Mouse (Mus musculus) cerebellum, adult 2 months (tissue): ENCODE data around the gene Cd38. TPM values are rescaled to one million over a fixed set of nuclear protein-coding genes. Genes with fewer than 3 reads are reported as not detected.

ENCODE experiments used
- DNase-seq, 2 experiments: peaks; one replicate each; pipeline ENCODE4 v3.0.0; 2021
- H3K27ac ChIP-seq: fragments of 200-500 bp; 2 replicates; pipeline ENCODE4 v1.5.1; 2012; ENCODE audit warnings: low read length, control low read depth, inconsistent platforms; ENCODE audit not compliant: insufficient read depth
- H3K27me3 ChIP-seq: fragments of 200-500 bp; 2 replicates; pipeline ENCODE4 v1.6.1; 2012; ENCODE audit warnings: inconsistent platforms, mild to moderate bottlenecking, low read length, moderate library complexity; ENCODE audit not compliant: control insufficient read depth, insufficient read depth
- H3K4me1 ChIP-seq: fragments of 200-500 bp; 2 replicates; pipeline ENCODE4 v1.6.1; 2011; ENCODE audit warnings: low read length; ENCODE audit not compliant: control insufficient read depth, insufficient read depth
- H3K4me3 ChIP-seq: fragments of 200-500 bp; replicated peaks from 2 replicates; pipeline ENCODE3; 2011; ENCODE audit warnings: mild to moderate bottlenecking, low read depth, low read length, control low read depth; ENCODE audit not compliant: insufficient read depth
- CTCF ChIP-seq: fragments of 200-500 bp; IDR thresholded peaks from 2 replicates; pipeline ENCODE4 v1.5.1; 2011; ENCODE audit warnings: low read depth, mild to moderate bottlenecking, control low read depth, low read length, moderate library complexity, borderline replicate concordance; ENCODE audit not compliant: insufficient read depth
- POLR2A ChIP-seq: fragments of 200-500 bp; IDR thresholded peaks from 2 replicates; pipeline ENCODE4 v1.6.1; 2011; ENCODE audit warnings: low read length, control low read depth, borderline replicate concordance; ENCODE audit not compliant: insufficient read depth
- WGBS: fragments of 180-500 bp; shearing (Covaris S2); methylation state at CpG from one replicate; pipeline ENCODE4 v1.1.7; 2018; 5-methylcytosine and 5-hydroxymethylcytosine counted together
- polyA plus RNA-seq: library from polyadenylated mRNA; depleted of rRNA; stranded (reverse); fragments of >200 nt; gene quantifications from 2 replicates; pipeline ENCODE4 v1.2.3, GENCODE M21; 2012

Gene Cd38
- polyA plus RNA-seq, 1 experiment, result 14.6 TPM

DNA sequence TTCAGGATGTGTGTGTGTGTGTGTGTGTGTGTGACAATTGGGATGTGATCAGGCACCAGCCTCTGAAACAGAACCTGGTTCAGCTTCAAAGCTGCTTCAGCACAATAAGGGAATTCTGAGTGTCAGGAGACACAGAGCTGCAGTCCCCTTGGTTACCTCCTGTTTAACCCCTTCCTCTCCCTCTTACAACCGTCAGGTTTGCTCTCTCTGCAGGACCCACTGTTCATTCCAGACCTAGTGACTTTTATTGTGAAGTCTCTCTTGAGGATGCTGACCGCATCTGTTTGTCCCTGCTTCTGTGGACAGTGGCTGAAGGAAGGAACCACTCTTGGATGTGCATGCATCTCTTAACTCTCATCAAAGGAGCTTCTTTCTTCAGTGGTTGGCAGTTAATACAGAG is 22.1 kb upstream of the Cd38 start:
- no peak for TF ChIP-seq POLR2A
- TF ChIP-seq CTCF, result no peak
- no peaks in the 10 kb centered on the region for H3K4me1 ChIP-seq
- no peak overlapping the region for H3K27ac ChIP-seq
- no peak for DNase-seq
- H3K27me3 ChIP-seq, result no peaks in the 10 kb centered on the region
- H3K4me3 ChIP-seq, result no peak overlapping the region
- 34% methylated on average over 2 of the region's 2 CpGs for WGBS

GRCm38 (mm10) chr5:43847555-43847954 is 20.8 kb upstream of the Cd38 start:
- no peak overlapping the region for H3K27ac ChIP-seq
- no peak for DNase-seq
- no peak overlapping the region for H3K4me3 ChIP-seq
- TF ChIP-seq POLR2A (no peak), CTCF (no peak)
- H3K4me1 ChIP-seq, result no peaks in the 10 kb centered on the region
- H3K27me3 ChIP-seq, result no peaks in the 10 kb centered on the region

DNA sequence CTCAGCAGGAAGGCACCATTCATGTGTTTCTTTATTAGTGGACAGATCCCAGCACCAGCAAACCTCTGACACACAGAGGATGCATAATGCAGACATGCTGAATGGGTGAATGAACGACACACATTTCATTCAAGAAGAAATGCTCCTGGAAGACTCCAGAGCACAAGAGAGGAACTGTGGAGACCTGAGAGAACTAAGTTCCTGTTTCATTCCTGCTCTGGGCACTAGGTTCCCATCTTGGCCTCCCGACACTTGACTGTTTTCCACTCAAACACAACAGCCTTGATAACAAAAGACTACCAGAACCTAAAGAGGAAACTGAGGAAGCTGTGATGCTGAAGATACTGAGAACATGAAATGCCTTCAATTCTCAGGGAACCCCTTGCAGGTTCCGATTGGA is 20.1 kb upstream of the Cd38 start:
- no peak for DNase-seq
- Histone ChIP-seq H3K27ac (no peak overlapping the region), H3K4me3 (no peak overlapping the region), H3K4me1 (no peaks in the 10 kb centered on the region), H3K27me3 (no peaks in the 10 kb centered on the region)
- TF ChIP-seq CTCF (no peak), POLR2A (no peak)
- 90% methylated on average over 3 of the region's 3 CpGs for WGBS

DNA sequence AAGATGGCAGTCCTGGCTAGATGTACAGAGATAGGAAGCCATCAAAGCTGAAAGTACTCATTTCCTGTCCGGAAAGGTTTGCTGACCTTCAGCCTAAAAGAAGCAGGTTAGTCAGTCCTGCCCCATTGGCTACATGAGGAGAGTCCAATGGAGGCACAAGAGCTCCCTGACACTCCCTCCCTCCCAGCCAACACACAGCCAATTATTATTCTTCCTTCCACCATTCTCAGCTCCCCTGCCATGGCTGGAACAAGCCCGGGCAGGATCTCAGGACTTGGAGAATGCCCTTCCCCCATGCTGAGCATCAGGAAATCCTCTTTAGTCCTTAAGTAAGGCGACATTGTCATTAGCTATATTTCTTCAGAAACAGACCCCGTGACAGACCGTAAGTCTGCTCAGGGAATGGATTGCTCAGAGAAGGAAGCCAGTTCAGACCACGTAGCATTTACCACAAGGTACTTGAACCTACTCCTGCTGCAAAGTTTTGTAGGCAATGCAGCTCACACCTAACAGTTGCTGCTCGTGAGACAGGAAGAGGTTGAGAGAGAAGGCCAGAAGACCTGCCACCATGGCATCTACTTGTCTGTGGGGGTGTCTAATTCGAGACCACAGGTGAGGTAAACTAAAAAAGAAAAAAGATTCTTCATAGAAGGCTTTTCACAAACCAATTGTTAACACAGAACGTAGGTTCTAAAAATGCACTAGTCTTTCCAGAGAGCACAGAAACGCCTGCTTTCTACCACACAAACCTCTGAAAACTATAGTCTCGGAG is 15.1 kb upstream of the Cd38 start:
- Histone ChIP-seq H3K4me3 (no peak overlapping the region), H3K27me3 (no peaks in the 10 kb centered on the region), H3K27ac (no peak overlapping the region), H3K4me1 (no peaks in the 10 kb centered on the region)
- TF ChIP-seq POLR2A (no peak), CTCF (no peak)
- WGBS, result 80% methylated on average over 11 of the region's 11 CpGs
- no peak for DNase-seq

- H3K4me3 ChIP-seq, result no peak overlapping the region
- TF ChIP-seq CTCF, result no peak
- no peak for TF ChIP-seq POLR2A
- DNase-seq, result no peak
- no peak overlapping the region for H3K27ac ChIP-seq
- H3K4me1 ChIP-seq, result no peaks in the 10 kb centered on the region
- no peaks in the 10 kb centered on the region for H3K27me3 ChIP-seq
- WGBS, result 86% methylated on average over 7 of the region's 7 CpGs
Observed at GRCm38 (mm10) chr5:43853868-43854488, 14.4 kb upstream of the Cd38 start.

DNA sequence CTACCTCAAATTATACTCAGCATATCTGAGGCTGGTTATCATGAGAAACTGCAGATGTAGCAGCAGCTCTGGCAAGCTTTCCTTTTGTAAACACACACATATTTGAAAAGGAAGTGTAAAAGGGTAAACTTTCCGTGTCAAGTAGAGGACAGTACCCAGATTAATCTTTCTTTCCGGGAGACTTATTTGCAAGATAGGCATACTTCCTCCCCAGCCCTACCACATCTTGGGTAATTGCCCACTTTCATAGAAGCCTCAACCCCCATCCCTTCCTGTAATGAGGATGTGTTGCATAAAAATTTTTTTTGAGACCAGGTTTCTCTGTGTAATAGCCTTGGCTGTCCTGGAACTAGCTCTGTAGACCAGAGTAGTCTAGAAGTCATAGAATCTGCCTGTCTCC is 12.6 kb upstream of the Cd38 start:
- no peak for DNase-seq
- TF ChIP-seq CTCF, result no peak
- no peaks in the 10 kb centered on the region for H3K4me1 ChIP-seq
- 83% methylated on average over 2 of the region's 2 CpGs for WGBS
- H3K4me3 ChIP-seq, result no peak overlapping the region
- H3K27ac ChIP-seq, result no peak overlapping the region
- no peaks in the 10 kb centered on the region for H3K27me3 ChIP-seq

DNA sequence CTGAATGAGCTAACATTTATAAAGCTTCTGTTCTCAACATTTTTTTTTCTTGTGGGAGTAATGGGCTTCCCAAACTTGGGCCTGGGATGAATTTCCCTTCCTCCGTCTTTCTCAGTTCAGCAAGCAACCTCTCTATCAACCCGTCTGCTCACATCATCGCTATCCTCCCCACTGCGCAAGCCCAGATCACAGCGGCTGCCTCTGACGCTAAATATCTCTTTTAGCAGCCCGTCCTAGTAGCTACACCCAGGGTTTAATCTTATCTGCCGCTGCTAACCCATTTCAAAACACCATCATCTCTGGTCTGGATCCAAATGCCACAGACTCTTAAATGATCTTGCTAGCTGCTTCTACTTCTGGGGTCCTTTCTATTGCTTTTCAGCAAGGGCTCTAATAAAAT is 8.7 kb upstream of the Cd38 start:
- H3K4me3 ChIP-seq, result no peak overlapping the region
- H3K4me1 ChIP-seq, result no peaks in the 10 kb centered on the region
- 90% methylated on average over 8 of the region's 8 CpGs for WGBS
- no peak for DNase-seq
- H3K27me3 ChIP-seq, result no peaks in the 10 kb centered on the region
- H3K27ac ChIP-seq, result no peak overlapping the region
- TF ChIP-seq CTCF (no peak), POLR2A (no peak)

DNA sequence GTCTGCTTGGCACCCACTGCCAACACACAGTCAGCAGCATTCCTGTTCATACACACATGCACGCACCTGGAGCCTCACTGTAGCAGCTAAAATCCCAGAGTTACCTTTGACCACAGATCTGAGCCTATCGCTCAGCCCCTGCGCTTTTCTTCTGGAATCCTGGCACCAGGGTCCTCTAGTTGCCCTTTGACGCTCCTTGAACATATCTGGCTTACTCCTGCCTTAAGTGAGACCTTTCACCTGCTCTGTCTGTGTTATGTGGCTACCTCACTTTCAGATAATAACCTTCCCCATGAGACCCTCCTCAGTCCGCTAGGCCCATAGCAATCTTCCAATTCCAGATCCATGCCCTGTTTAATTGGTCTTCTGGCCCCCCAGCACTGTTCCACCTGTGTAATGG is 8.3 kb upstream of the Cd38 start:
- no peaks in the 10 kb centered on the region for H3K27me3 ChIP-seq
- WGBS, result 92% methylated on average over 5 of the region's 5 CpGs
- H3K27ac ChIP-seq, result no peak overlapping the region
- TF ChIP-seq CTCF, result no peak
- TF ChIP-seq POLR2A, result no peak
- no peaks in the 10 kb centered on the region for H3K4me1 ChIP-seq
- H3K4me3 ChIP-seq, result no peak overlapping the region
- DNase-seq, result no peak
